Mouse (Mus musculus) adipocyte (in vitro differentiated cells): ENCODE measurements around the gene Socs5.

Experiments
- DNase-seq: peaks from one replicate; pipeline ENCODE4 v3.0.0-alpha.2; 2016; ENCODE audit warnings: low spot score

The Socs5 gene

GRCm38 (mm10) chr17:87167407-87167806 lies 59.9 kb downstream of the Socs5 start:
- no peak for DNase-seq

- DNase-seq = no peak
Observed at GRCm38 (mm10) chr17:87169076-87169475, 61.6 kb downstream of the Socs5 start.

GRCm38 (mm10) chr17:87170364-87170763 lies 62.9 kb downstream of the Socs5 start:
- DNase-seq = no peak

DNA sequence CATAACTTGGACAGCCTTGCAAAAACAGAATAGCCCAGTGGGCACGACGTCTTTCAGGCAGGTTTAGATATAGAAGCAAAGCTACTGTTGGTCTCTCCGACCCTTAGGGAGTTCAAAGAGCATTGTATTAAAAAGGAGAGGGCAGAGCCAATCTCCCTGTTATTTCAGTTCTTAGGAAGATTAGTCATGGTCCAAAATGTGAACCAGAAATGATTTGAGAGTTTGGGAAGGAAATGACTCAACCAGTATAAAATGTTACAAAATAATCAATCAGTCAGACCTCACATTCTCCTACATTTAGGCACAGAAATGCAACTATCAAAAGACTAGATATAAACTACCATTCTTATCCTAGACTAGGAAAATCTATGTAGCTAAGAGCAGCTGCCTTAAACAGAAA lies 64.6 kb downstream of the Socs5 start:
- no peak for DNase-seq

DNA sequence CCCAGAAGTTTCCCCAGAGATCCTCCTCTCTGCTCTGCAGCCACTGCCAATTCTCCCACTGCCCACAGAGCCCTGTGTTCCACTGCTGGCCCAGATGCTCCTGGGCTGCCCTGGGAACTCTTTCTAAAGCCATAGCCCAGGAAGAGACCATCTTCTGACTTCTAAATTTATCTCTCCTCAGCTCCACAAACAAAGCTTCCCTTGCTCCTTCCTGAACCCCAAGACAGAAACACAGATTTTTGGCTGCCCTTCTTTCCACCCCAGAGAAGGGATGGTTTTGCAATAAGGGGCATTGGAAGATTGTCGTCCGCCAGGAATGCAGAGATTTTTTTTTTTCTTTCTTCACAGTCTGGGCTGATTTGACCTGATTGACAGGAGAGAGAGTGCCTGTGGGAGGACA lies 66.5 kb downstream of the Socs5 start:
- peak; percentile 79 for DNase-seq

DNA sequence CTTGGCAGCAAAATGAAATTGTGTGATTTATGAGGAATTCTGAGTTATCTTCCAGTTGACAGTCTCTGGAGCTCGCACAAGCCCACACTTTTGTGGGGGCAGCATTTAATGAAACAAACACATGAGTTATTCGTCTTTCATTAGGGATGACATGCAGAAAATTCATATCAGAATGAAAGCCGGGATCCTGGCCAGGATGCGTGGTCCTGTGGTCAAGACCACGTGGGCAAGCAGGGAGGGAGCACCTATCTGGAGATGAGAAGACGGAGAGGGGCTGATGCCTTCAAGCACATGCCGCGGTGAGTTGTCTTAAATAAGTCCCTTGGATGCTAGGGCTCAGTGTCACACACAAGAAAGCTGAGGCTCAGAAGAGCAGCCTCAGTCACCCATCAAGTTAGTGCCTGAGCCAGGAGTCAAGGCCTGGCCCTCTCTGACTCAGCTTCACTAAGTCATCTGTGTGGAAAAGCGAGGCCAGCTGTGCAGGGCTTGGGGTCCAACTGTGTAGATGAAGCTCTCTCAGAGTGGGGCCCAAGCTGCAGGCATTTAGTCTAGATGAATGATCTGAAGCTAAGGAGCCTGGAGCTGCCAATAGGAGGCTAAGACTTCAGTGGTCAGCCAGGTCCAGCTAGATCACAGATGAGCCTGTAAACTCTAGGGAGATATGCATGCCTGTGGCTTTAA lies 67.3 kb downstream of the Socs5 start:
- DNase-seq = peak; percentile 40

- DNase-seq = peak; percentile 77
Observed at GRCm38 (mm10) chr17:87176066-87177012, 68.9 kb downstream of the Socs5 start.

GRCm38 (mm10) chr17:87178596-87179590 lies 71.4 kb downstream of the Socs5 start:
- DNase-seq = no peak

GRCm38 (mm10) chr17:87179939-87180550 lies 72.6 kb downstream of the Socs5 start:
- DNase-seq = no peak

DNA sequence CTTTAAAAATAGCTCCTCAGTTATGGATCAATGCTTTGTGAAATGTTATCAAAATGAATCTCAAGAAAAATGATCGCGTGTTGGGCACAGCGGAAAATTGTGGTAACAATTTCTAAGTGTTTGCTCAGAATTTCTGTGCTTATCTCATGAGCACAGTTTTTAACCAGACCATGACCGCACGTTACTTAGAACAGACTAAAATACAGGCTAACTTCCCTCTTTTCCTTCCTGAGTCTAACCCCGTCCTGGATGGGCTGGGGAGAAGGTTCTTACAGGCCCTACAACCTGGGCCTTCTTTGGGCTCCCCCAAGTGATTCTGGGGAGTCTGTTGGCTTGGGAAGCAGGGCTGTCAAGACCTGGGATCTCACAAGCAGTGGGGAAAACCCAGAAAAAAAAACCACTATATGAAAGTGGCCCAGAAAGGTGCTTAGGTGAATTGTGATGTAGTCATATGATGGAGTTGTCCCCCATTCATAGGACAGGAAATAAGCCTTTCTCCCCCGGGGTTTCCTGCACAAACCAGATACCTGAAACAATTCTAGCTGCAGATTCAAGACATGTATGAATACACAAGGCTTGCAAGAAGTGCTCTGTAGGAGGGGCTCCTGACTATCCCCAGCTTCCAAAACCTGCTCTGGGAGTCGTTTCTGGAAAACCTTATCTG lies 74.3 kb downstream of the Socs5 start:
- no peak for DNase-seq

GRCm38 (mm10) chr17:87185461-87186066 lies 78.1 kb downstream of the Socs5 start:
- DNase-seq = no peak

DNA sequence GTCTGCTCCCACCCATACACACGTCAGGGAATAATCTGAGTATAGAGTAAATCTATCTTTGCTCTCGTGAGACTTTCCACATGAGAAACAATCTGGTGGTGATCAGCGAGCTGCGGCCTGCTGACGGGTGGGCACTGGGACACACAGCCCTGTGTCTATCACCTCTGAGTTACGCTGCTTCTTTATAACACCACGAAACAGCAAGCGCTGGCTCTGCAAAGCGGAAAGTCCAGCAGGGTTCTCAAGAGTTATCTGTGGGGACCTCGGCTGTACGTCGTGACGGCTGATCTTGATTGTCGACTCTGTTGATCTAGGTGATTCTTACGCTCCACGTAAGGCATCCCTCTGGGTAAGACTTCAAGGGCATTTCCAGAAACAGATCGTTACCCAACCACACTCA lies 79.5 kb downstream of the Socs5 start:
- no peak for DNase-seq
